25 mouse cellular contexts compared by ENCODE assay signal in the genomic region with DNA sequence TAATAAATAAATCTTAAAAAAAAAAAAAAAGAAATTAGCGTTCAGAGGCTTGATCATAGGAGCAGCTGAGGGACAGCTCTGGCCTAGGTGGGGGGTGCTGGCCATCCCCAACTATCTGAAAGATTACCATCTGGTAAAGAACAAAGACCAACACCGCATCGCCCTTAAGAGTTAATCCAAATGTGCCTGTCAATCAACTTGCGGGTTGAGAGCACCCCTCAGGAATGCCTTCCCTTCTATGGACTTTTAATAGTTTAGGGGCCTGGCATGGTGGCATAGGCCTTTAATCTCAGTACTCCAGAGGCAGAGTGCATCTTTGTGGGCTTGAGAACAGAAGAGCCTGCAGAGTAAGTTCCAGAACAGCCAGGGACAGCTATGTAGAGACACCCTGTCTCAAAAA.
"Had no signal": no experiment of that assay in that cellular context is flagged by ENCODE, and none has a peak within 500 bp of the region (broad histone marks: within the 10 kb centered on the region; RNA-seq: fewer than 3 reads in every experiment).

No protein-coding gene starts in this region.

- H3K4me3 ChIP-seq: gastrocnemius, adult 2 months; heart, embryonic 10.5 days; heart, embryonic 12.5 days; hindbrain, embryonic 13.5 days; hindbrain, embryonic 15.5 days; kidney, embryonic 15.5 days; left cerebral cortex, adult 2 months; limb, embryonic 13.5 days; liver, embryonic 13.5 days; liver, embryonic 15.5 days had no signal

- H3K27ac ChIP-seq: gastrocnemius, adult 2 months; heart, embryonic 10.5 days; hindbrain, embryonic 13.5 days; hindbrain, embryonic 15.5 days; hindbrain, postnatal 0 days; kidney, embryonic 15.5 days; kidney, postnatal 0 days; left cerebral cortex, adult 2 months; limb, embryonic 13.5 days; liver, embryonic 13.5 days; liver, embryonic 15.5 days had no signal

- DNase-seq: gastrocnemius, adult 2 months; gastrocnemius, postnatal 10 days; gastrocnemius, postnatal 36 days; heart, adult 18-20 months; heart, postnatal 10 days; kidney, adult 11 months; kidney, adult 2 months; kidney, adult 9 months; kidney, postnatal 14 days; kidney, postnatal 36 days; layer of hippocampus, adult 9-11 months; liver; liver, embryonic 13.5 days had no signal

- H3K36me3 ChIP-seq: heart, embryonic 10.5 days; heart, embryonic 12.5 days; hindbrain, embryonic 15.5 days; kidney, embryonic 15.5 days; liver, embryonic 13.5 days; liver, embryonic 15.5 days had no signal

- H3K9ac ChIP-seq: heart, embryonic 12.5 days; hindbrain, embryonic 13.5 days; hindbrain, embryonic 15.5 days; kidney, embryonic 15.5 days; limb, embryonic 13.5 days; liver, embryonic 13.5 days; liver, embryonic 15.5 days had no signal

- ATAC-seq: hindbrain, postnatal 0 days; intestine, embryonic 16.5 days had no signal

- H3K4me1 ChIP-seq: heart, embryonic 10.5 days; heart, embryonic 12.5 days; hindbrain, embryonic 13.5 days; limb, embryonic 13.5 days had no signal

- H3K27me3 ChIP-seq: heart, embryonic 12.5 days; hindbrain, embryonic 13.5 days; hindbrain, embryonic 15.5 days; kidney, embryonic 15.5 days; limb, embryonic 13.5 days; liver, embryonic 13.5 days; liver, embryonic 15.5 days had no signal

- H3K4me2 ChIP-seq: heart, embryonic 12.5 days; hindbrain, embryonic 13.5 days; hindbrain, embryonic 15.5 days; kidney, embryonic 15.5 days; limb, embryonic 13.5 days; liver, embryonic 11.5 days; liver, embryonic 13.5 days; liver, embryonic 15.5 days had no signal

- H3K9me3 ChIP-seq: heart, embryonic 10.5 days; heart, embryonic 12.5 days; hindbrain, embryonic 13.5 days; hindbrain, embryonic 15.5 days; kidney, embryonic 15.5 days; limb, embryonic 13.5 days; liver, embryonic 13.5 days; liver, embryonic 15.5 days had no signal
